Mouse (Mus musculus): ENCODE results near the gene Defa33.
"Not testable (repeated sequence)": the region's sequence is repeated elsewhere in the genome, so short reads cannot be mapped to it uniquely, and the experiment has no call there.

Gene Defa33

GRCm38 (mm10) chr8:21391511-21391910 is at the start of gene Defa33:
TSS of gene Defa33 (plus strand) at chr8:21391811.
- not testable (repeated sequence) for DNase-seq (ENCODE audit: extremely low read depth, low read depth)

GRCm38 (mm10) chr8:21378215-21378614 is 13.4 kb upstream of the Defa33 start, which contains the start of gene Defa2:
TSS of gene Defa2 (plus strand) at chr8:21378515.
- DNase-seq (ENCODE audit: extremely low read depth, low read depth) = not testable (repeated sequence)

GRCm38 (mm10) chr8:21427111-21427510 is 35.5 kb downstream of the Defa33 start, which contains the start of gene Defa36:
TSS of gene Defa36 (plus strand) at chr8:21427411.
- not testable (repeated sequence) for DNase-seq (ENCODE audit: extremely low read depth, low read depth)
